Mouse (Mus musculus): ENCODE data around the gene Vmn2r93. TPM values are rescaled to one million over a fixed set of nuclear protein-coding genes. Genes with fewer than 3 reads are reported as not detected.

The Vmn2r93 gene
- not detected in 2 replicates for polyA plus RNA-seq (2015; fragmentation: Nextera tagmentation; extraction: Ambion mirVana)

DNA sequence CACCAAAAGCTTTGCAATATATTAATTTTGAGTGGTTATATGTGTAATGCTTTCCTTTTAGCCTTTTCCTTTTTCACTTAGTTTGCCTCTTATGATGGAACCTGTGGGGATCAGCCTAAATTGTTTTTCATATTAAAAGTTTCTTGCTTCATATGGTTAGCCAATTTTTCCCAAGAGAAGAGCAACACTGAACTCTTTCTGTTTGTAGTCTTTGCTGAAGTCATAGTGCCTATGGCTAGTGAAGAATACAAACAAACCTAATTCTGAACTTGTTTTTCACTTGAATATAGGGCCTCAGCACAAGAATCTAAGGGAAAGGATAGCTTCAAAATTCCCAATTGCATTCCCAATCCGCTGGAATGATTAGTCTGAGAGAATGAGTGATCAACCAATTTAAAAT lies at the start of gene Vmn2r93:
TSS of gene Vmn2r93 (plus strand) at position 301 of the 400 bp plus-strand sequence.
- WGBS, result 27% methylated on average over 1 of the region's 1 CpGs

DNA sequence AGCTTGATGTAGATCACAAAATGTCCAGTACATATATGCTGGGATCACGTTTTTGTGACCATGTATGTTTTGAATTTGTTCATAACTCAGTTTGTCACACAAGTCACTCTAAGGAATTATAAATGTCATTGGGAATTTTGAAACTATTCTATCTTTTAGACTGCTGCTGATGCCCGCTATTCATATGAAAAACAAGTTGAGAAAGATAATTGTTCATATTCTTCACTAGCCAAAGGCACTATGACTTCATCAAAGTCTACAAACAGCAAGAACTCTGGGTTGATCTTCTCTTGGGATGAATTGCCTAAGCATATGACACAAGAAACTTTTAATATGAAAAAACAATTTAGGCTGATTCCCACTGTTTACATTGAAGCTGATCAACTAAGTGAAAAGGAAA lies 20.2 kb upstream of the Vmn2r93 start, which contains the start of gene Vmn2r94:
TSS of gene Vmn2r94 (minus strand) at position 101 of the 400 bp plus-strand sequence.
- no peaks in the 10 kb centered on the region for H3K36me3 ChIP-seq
- no peak within 1 kb of the TSS for H3K27ac ChIP-seq
- ATAC-seq (ENCODE audit: insufficient read depth, low FRiP score, low read depth), result no peak
- H3K27me3 ChIP-seq (replicated peaks), result no peaks in the 10 kb centered on the region
- no peaks in the 10 kb centered on the region for H3K9me3 ChIP-seq
- H3K4me3 ChIP-seq (replicated peaks), result no peak within 1 kb of the TSS
- H3K4me2 ChIP-seq, result no peak within 1 kb of the TSS
- H3K9ac ChIP-seq, result no peak within 1 kb of the TSS
- WGBS, result 55% methylated on average over 2 of the region's 2 CpGs
- H3K4me1 ChIP-seq, result no peaks in the 10 kb centered on the region

More for the DNA sequence above, at the start of gene Vmn2r93:
- Histone ChIP-seq H3K9ac (no peak within 1 kb of the TSS), H3K27me3 (replicated peaks) (no peaks in the 10 kb centered on the region), H3K27ac (no peak within 1 kb of the TSS), H3K9me3 (no peaks in the 10 kb centered on the region), H3K4me3 (replicated peaks) (no peak within 1 kb of the TSS), H3K4me1 (no peaks in the 10 kb centered on the region), H3K4me2 (no peak within 1 kb of the TSS), H3K36me3 (no peaks in the 10 kb centered on the region)
- ATAC-seq (ENCODE audit: insufficient read depth, low FRiP score, low read depth), result no peak

DNA sequence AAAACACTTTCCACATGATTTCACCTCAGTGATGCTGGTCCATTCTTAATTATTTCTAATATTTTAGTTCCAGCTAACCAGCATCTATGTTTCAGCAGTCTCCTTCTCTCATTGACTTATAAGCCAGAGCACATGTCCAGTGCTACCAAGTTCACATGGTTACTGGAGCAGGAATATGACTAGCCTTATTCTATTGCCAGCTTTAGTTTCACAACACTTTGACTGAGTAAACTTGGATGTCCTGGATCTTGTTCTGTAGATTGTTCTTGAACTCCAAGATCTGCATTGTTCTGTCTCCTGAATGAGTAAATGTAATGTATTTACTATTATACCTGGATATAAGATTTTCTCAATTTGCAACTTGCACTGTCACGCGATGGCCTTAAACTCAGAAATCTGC lies 25.1 kb downstream of the Vmn2r93 start:
- Histone ChIP-seq H3K4me1 (no peaks in the 10 kb centered on the region), H3K36me3 (no peaks in the 10 kb centered on the region), H3K4me2 (no peak overlapping the region), H3K9me3 (no peaks in the 10 kb centered on the region), H3K27ac (no peak overlapping the region), H3K9ac (no peak overlapping the region), H3K27me3 (replicated peaks) (no peaks in the 10 kb centered on the region), H3K4me3 (replicated peaks) (no peak overlapping the region)
- 98% methylated on average over 2 of the region's 2 CpGs for WGBS
- no peak for ATAC-seq (ENCODE audit: insufficient read depth, low FRiP score, low read depth)

DNA sequence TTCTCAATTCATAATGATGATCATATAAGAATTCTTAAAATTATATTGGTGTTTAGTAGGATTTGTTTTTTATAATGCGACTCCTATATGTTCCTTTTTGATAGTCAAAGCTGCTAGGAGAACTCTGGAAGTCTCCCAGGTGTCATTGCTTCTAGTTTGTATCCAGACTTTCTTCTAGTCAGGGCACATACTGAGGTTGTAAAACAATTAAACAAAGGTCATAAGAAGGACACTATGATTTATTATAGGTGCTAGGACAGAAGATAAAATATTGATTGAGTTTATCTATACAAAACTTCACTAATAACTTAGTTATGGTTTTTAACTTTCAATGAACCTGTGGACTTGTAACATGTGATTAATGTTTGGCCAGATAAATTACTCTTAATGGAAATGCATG lies 62.1 kb downstream of the Vmn2r93 start:
- Histone ChIP-seq H3K36me3 (no peaks in the 10 kb centered on the region), H3K4me2 (no peak overlapping the region), H3K9me3 (no peaks in the 10 kb centered on the region; the same call in 1 of the 2 replicates), H3K4me1 (no peaks in the 10 kb centered on the region), H3K27ac (no peak overlapping the region), H3K4me3 (replicated peaks) (no peak overlapping the region), H3K27me3 (replicated peaks) (no peaks in the 10 kb centered on the region), H3K9ac (no peak overlapping the region)
- ATAC-seq (ENCODE audit: insufficient read depth, low FRiP score, low read depth), result no peak
- WGBS, result 62% methylated on average over 1 of the region's 1 CpGs

DNA sequence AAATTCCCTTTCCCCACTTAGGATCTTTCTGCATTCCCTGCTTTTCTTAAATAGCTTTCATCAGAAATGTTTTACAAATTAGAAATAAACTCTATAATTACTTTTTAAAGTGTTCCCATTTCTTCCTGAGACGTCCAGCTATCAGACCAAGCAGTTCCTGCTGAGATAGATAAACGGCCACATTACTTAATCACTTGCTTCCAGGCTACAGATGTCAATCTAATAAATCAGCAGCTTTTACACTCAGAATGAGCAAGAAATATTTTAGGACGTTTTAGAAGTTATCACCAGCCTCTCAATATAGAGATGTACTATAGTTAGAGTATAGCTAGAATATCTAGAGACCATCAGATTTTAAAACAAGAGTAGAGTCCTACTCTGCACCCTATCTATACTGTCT lies 62.7 kb downstream of the Vmn2r93 start:
- no peak overlapping the region for H3K4me2 ChIP-seq
- 40% methylated on average over 3 of the region's 3 CpGs for WGBS
- H3K27ac ChIP-seq, result no peak overlapping the region
- H3K36me3 ChIP-seq, result no peaks in the 10 kb centered on the region
- H3K9ac ChIP-seq, result no peak overlapping the region
- H3K4me1 ChIP-seq, result no peaks in the 10 kb centered on the region
- no peak for ATAC-seq (ENCODE audit: insufficient read depth, low FRiP score, low read depth)
- H3K9me3 ChIP-seq, result no peaks in the 10 kb centered on the region; the same call in 1 of the 2 replicates
- H3K27me3 ChIP-seq (replicated peaks), result no peaks in the 10 kb centered on the region
- no peak overlapping the region for H3K4me3 ChIP-seq (replicated peaks)

Other genes with a start within 250 kb of the Vmn2r93 start
- gene Vmn2r124, start 248.7 kb upstream of the Vmn2r93 start, polyA plus RNA-seq (2015; fragmentation: Nextera tagmentation; extraction: Ambion mirVana), result not detected in 2 replicates
- gene Vmn2r91, start 213.1 kb upstream of the Vmn2r93 start, polyA plus RNA-seq (2015; fragmentation: Nextera tagmentation; extraction: Ambion mirVana), result not detected in 2 replicates
- gene Vmn2r92, start 146.2 kb upstream of the Vmn2r93 start, polyA plus RNA-seq (2015; fragmentation: Nextera tagmentation; extraction: Ambion mirVana), result not detected in 2 replicates
- not detected in 2 replicates for gene Vmn2r94, start 20.3 kb upstream of the Vmn2r93 start, polyA plus RNA-seq (2015; fragmentation: Nextera tagmentation; extraction: Ambion mirVana)
- 0.01 TPM in 1 of 2 replicates, not detected in the other for gene Vmn2r95, start 126.0 kb downstream of the Vmn2r93 start, polyA plus RNA-seq (2015; fragmentation: Nextera tagmentation; extraction: Ambion mirVana)